Mouse (Mus musculus): ENCODE results near the gene Gpat2.

DNA sequence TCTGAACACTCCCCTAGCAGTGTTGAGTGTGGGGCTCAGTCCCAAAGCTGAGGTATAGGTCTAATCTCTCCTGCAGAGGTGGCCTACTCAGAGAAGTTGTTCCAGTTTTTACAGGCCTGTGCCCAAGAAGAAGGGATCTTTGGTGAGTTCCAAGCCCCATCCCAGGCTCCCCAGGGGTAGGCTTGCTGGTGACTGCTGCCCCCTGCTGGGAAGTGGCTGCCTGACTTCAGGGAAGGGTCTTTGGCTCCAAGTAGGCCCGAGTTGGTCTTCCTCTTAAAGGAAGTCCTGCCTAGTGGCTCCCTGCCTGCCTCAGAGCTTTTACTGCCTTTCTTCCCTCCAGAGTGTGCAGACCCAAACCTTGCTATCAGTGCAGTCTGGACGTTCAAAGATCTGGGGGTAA is 10.1 kb downstream of the Gpat2 start:
- TF ChIP-seq CTCF (IDR thresholded peaks at IDR 0.05; ENCODE audit: borderline replicate concordance, insufficient read depth, low read depth, low read length) (0 out of 2 replicates have a peak, but pooled peaks have one; percentile 5), POLR2A (IDR thresholded peaks at IDR 0.05; ENCODE audit: borderline replicate concordance, insufficient read depth, low read length) (no peak)
